Mouse (Mus musculus): Measurements from ENCODE around the gene Kifc1.
A peak's percentile ranks its signal among the peaks of the same experiment; 100 is the strongest.

Gene Kifc1

DNA sequence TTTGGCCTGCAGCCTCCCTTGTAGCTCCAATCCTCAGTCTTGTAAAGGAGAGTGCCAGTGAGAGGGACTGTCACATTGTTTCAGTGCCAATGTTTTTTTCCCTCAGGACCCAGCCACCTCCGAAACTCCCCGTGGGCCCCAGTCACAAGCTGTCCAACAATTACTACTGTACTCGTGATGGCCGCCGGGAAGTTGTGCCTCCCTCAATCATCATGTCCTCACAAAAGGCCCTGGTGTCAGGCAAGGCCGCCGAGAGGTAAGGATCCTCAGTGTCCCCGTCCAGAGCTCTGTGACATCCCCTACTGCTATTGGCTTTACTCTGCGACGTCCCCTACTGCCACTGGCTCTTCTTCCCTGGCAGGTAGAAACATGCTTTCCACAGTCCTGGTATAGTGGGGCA is 60.9 kb downstream of the Kifc1 start:
- no peak for DNase-seq

DNA sequence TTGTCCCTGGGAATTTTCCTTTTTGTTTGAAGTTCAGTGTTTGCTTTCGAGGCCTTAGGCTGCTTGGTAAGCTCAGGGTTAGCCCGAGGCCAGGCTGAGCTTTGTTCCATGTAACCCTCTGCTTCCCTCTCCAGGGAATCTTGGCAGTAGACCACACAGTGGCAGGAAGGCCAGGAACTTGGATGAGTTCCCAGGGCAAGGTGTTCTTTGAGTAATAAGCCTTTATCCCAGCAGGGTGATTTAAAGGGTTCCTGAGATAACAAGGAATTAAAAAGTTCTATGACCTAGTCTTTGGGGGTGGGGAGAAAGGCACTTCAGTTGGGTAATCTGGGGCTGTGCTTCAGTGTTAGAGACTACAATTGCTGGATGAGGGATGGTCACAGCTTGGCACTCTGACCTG is 61.6 kb downstream of the Kifc1 start:
- no peak for DNase-seq

DNA sequence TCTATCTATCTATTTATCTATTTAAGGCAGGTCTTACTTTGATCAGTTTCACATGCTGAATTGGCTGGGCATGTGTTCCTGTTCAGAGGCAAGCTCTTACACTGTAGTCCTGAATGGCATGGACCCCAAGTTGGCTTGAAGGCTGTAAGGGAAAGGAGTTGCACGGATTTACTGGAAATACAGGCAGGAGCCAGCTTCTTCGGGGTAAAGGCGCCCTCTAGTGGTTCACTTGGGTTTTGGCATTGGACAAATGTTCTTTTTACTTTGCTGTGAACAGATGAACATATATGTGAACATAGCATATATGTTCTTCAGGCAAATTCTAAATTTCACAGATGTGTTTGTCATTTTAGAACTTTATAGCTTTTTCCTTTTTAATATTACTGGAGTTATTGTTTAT is 63.6 kb downstream of the Kifc1 start:
- peak; percentile 76 for DNase-seq

All from thymus, postnatal 4 days (tissue).